ENCODE assay signal across 24 mouse cellular contexts in the genomic region with DNA sequence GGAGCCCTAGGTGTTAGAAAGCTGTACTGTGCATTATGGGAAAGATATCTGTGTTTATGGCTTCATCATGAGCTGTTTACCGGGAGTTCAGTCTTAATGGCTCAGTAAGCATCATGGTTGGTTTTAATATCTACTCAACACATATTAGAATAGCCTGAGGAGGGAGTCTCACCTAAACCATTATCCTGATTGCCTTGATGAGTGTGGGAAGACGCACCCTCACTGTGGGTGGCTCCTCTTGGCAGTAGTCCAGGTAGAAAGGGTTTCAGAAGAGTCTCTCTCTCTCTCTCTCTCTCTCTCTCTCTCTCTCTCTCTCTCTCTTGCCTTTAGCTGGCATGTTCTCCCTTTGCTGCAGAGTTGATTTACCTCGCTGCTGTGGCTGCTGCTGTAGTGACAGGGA. TPM values are rescaled to one million over a fixed set of nuclear protein-coding genes. Genes with fewer than 3 reads are reported as not detected.
DNase-seq lines count a peak whose midpoint lies in the region; ATAC-seq lines count a peak whose summit lies in the region.
"Had no signal": no experiment of that assay in that cellular context is flagged by ENCODE, and none has a peak within 500 bp of the region (broad histone marks: within the 10 kb centered on the region; RNA-seq: fewer than 3 reads in every experiment).

No protein-coding gene starts in this region.

- WGBS in forebrain, embryonic 11.5 days: 59% methylated on average over 3 of the region's 3 CpGs
- 51% methylated on average over 3 of the region's 3 CpGs for WGBS in forebrain, embryonic 13.5 days
- WGBS in hindbrain, embryonic 15.5 days: 50% methylated on average over 3 of the region's 3 CpGs
- WGBS in hindbrain, embryonic 12.5 days: 62% methylated on average over 3 of the region's 3 CpGs
- 46% methylated on average over 3 of the region's 3 CpGs for WGBS in kidney, embryonic 15.5 days

- H3K9me3 ChIP-seq in forebrain, embryonic 11.5 days (ENCODE audit: control insufficient read depth, low read length): no peaks in the 10 kb centered on the region
- H3K9me3 ChIP-seq in forebrain, embryonic 13.5 days (replicated peaks): no peaks in the 10 kb centered on the region
- no peaks in the 10 kb centered on the region for H3K9me3 ChIP-seq in hindbrain, embryonic 15.5 days
- no peaks in the 10 kb centered on the region for H3K9me3 ChIP-seq in hindbrain, embryonic 12.5 days (replicated peaks)
- no peaks in the 10 kb centered on the region for H3K9me3 ChIP-seq in kidney, embryonic 15.5 days (replicated peaks)
- H3K9me3 ChIP-seq: embryonic facial prominence, embryonic 15.5 days; forebrain, embryonic 12.5 days; G1E; heart, embryonic 12.5 days; intestine, embryonic 15.5 days had no signal

- H3K27me3 ChIP-seq in forebrain, embryonic 11.5 days (ENCODE audit: control insufficient read depth, insufficient read depth, low read length): no peaks in the 10 kb centered on the region
- no peaks in the 10 kb centered on the region for H3K27me3 ChIP-seq in forebrain, embryonic 13.5 days
- H3K27me3 ChIP-seq in hindbrain, embryonic 15.5 days: no peaks in the 10 kb centered on the region
- H3K27me3 ChIP-seq in hindbrain, embryonic 12.5 days: no peaks in the 10 kb centered on the region
- no peaks in the 10 kb centered on the region for H3K27me3 ChIP-seq in kidney, embryonic 15.5 days
- H3K27me3 ChIP-seq: forebrain, embryonic 12.5 days; intestine, embryonic 15.5 days had no signal

- H3K27ac ChIP-seq in forebrain, embryonic 11.5 days (ENCODE audit: low read depth, low read length): no peak overlapping the region
- no peak overlapping the region for H3K27ac ChIP-seq in forebrain, embryonic 13.5 days
- H3K27ac ChIP-seq in hindbrain, embryonic 15.5 days (replicated peaks): peak overlapping the region; percentile 34; the same call in 1 of the 2 replicates
- H3K27ac ChIP-seq in hindbrain, embryonic 12.5 days: no peak overlapping the region
- H3K27ac ChIP-seq in kidney, embryonic 15.5 days: no peak overlapping the region
- H3K27ac ChIP-seq: embryonic facial prominence, embryonic 15.5 days; forebrain, embryonic 12.5 days; gastrocnemius, adult 2 months; intestine, embryonic 15.5 days had no signal

- no peak overlapping the region for H3K4me2 ChIP-seq in forebrain, embryonic 11.5 days (ENCODE audit: low read depth, low read length, severe bottlenecking)
- no peak overlapping the region for H3K4me2 ChIP-seq in forebrain, embryonic 13.5 days
- H3K4me2 ChIP-seq in hindbrain, embryonic 15.5 days: no peak overlapping the region
- no peak overlapping the region for H3K4me2 ChIP-seq in hindbrain, embryonic 12.5 days (replicated peaks)
- H3K4me2 ChIP-seq in kidney, embryonic 15.5 days: no peak overlapping the region
- H3K4me2 ChIP-seq: embryonic facial prominence, embryonic 15.5 days; forebrain, embryonic 12.5 days; heart, embryonic 12.5 days; intestine, embryonic 15.5 days had no signal

- no peaks in the 10 kb centered on the region for H3K4me1 ChIP-seq in forebrain, embryonic 11.5 days (replicated peaks; ENCODE audit: control insufficient read depth, insufficient read depth, low read length)
- no peaks in the 10 kb centered on the region for H3K4me1 ChIP-seq in forebrain, embryonic 13.5 days
- no peaks in the 10 kb centered on the region; the same call in 1 of the 2 replicates for H3K4me1 ChIP-seq in hindbrain, embryonic 15.5 days (replicated peaks)
- no peaks in the 10 kb centered on the region for H3K4me1 ChIP-seq in hindbrain, embryonic 12.5 days
- H3K4me1 ChIP-seq in kidney, embryonic 15.5 days: 0 out of 2 replicates have a peak, but pooled peaks cover 4% of the 10 kb centered on the region
- H3K4me1 ChIP-seq: embryonic facial prominence, embryonic 15.5 days; forebrain, embryonic 12.5 days; heart, embryonic 12.5 days; intestine, embryonic 15.5 days had no signal

- H3K9ac ChIP-seq in forebrain, embryonic 11.5 days (ENCODE audit: low read length): no peak overlapping the region
- H3K9ac ChIP-seq in forebrain, embryonic 13.5 days: no peak overlapping the region
- no peak overlapping the region for H3K9ac ChIP-seq in hindbrain, embryonic 15.5 days
- H3K9ac ChIP-seq in hindbrain, embryonic 12.5 days: no peak overlapping the region
- H3K9ac ChIP-seq in kidney, embryonic 15.5 days: no peak overlapping the region
- H3K9ac ChIP-seq: embryonic facial prominence, embryonic 15.5 days; forebrain, embryonic 12.5 days; heart, embryonic 12.5 days; intestine, embryonic 15.5 days had no signal

- peak; percentile 28 for DNase-seq in forebrain, embryonic 11.5 days (ENCODE audit: low spot score)
- DNase-seq in brain, adult 2 months (ENCODE audit: low read depth, low spot score): peak; percentile 23
- peak; percentile 43 for DNase-seq in naive thymus-derived CD4-positive, alpha-beta T cell, adult 2 months (ENCODE audit: low read depth)
- DNase-seq in MN1 (ENCODE audit: low spot score): no peak
- DNase-seq: adrenal gland, adult 2 months; adrenal gland, postnatal 25 days; B cell, adult 2 months; cerebellum, adult 11 months; cerebellum, adult 8-10 months; cerebellum, postnatal 14 days; embryo, embryonic 11 days; gastrocnemius, adult 2 months; gastrocnemius, postnatal 25 days had no signal

- no peak for ATAC-seq in forebrain, embryonic 11.5 days (replicated peaks; ENCODE audit: low FRiP score)
- no peak for ATAC-seq in forebrain, embryonic 13.5 days
- peak; percentile 48; the same call in 1 of the 2 replicates for ATAC-seq in hindbrain, embryonic 15.5 days (ENCODE audit: low FRiP score, low read depth)
- ATAC-seq in hindbrain, embryonic 12.5 days (ENCODE audit: low FRiP score): no peak
- ATAC-seq in kidney, embryonic 15.5 days (replicated peaks; ENCODE audit: low FRiP score): no peak
- ATAC-seq: CD4-positive, CD25-positive, alpha-beta regulatory T cell, adult 4 months; intestine, embryonic 15.5 days had no signal

- H3K36me3 ChIP-seq in forebrain, embryonic 11.5 days (ENCODE audit: control insufficient read depth, insufficient read depth, low read length): no peaks in the 10 kb centered on the region
- H3K36me3 ChIP-seq in forebrain, embryonic 13.5 days (ENCODE audit: poor library complexity, severe bottlenecking): no peaks in the 10 kb centered on the region
- H3K36me3 ChIP-seq in hindbrain, embryonic 15.5 days: no peaks in the 10 kb centered on the region
- no peaks in the 10 kb centered on the region for H3K36me3 ChIP-seq in hindbrain, embryonic 12.5 days
- H3K36me3 ChIP-seq in kidney, embryonic 15.5 days: no peaks in the 10 kb centered on the region
- H3K36me3 ChIP-seq: embryonic facial prominence, embryonic 15.5 days; forebrain, embryonic 12.5 days; G1E; heart, embryonic 12.5 days; intestine, embryonic 15.5 days had no signal

- H3K4me3 ChIP-seq in forebrain, embryonic 11.5 days (ENCODE audit: low read depth, low read length): no peak overlapping the region
- no peak overlapping the region for H3K4me3 ChIP-seq in forebrain, embryonic 13.5 days
- H3K4me3 ChIP-seq in hindbrain, embryonic 15.5 days: no peak overlapping the region
- H3K4me3 ChIP-seq in hindbrain, embryonic 12.5 days: no peak overlapping the region
- H3K4me3 ChIP-seq in kidney, embryonic 15.5 days (replicated peaks): no peak overlapping the region
- H3K4me3 ChIP-seq: embryonic facial prominence, embryonic 15.5 days; erythroblast, embryonic 14.5 days; forebrain, embryonic 12.5 days; gastrocnemius, adult 2 months; heart, embryonic 12.5 days; intestine, embryonic 15.5 days had no signal

RNA-seq across cellular contexts. Expression of a gene that starts 34.4 kb away (rescaled TPM):
- polyA plus RNA-seq in forebrain, embryonic 11.5 days (2014; fragmentation: Nextera tagmentation; extraction: Ambion mirVana): 0.24 and 2.0 TPM in 2 replicates
- polyA plus RNA-seq in forebrain, embryonic 13.5 days (2015; fragmentation: Nextera tagmentation; extraction: Ambion mirVana): 0.77 and 1.2 TPM in 2 replicates
- polyA plus RNA-seq in hindbrain, embryonic 15.5 days (2015; fragmentation: Nextera tagmentation; extraction: Ambion mirVana): 2.9 and 4.8 TPM in 2 replicates
- 0.72 and 0.99 TPM in 2 replicates for polyA plus RNA-seq in hindbrain, embryonic 12.5 days (2016; fragmentation: Nextera tagmentation; extraction: Ambion mirVana)
- 38.4 and 47.3 TPM in 2 replicates for polyA plus RNA-seq in kidney, embryonic 15.5 days (2015; fragmentation: Nextera tagmentation; extraction: Ambion mirVana)
- polyA plus RNA-seq: CD4-positive, CD25-positive, alpha-beta regulatory T cell, adult 4 months; erythroblast, embryonic 14.5 days; G1E had no signal

RNA-seq across cellular contexts. Expression of a gene that starts 35.0 kb away (rescaled TPM):
- 159 and 167 TPM in 2 replicates for polyA plus RNA-seq in forebrain, embryonic 11.5 days (2014; fragmentation: Nextera tagmentation; extraction: Ambion mirVana)
- 181 and 193 TPM in 2 replicates for polyA plus RNA-seq in forebrain, embryonic 13.5 days (2015; fragmentation: Nextera tagmentation; extraction: Ambion mirVana)
- polyA plus RNA-seq in hindbrain, embryonic 15.5 days (2015; fragmentation: Nextera tagmentation; extraction: Ambion mirVana): 130 and 142 TPM in 2 replicates
- 141 and 149 TPM in 2 replicates for polyA plus RNA-seq in hindbrain, embryonic 12.5 days (2016; fragmentation: Nextera tagmentation; extraction: Ambion mirVana)
- 150 and 161 TPM in 2 replicates for polyA plus RNA-seq in kidney, embryonic 15.5 days (2015; fragmentation: Nextera tagmentation; extraction: Ambion mirVana)

RNA-seq across cellular contexts. Expression of a gene that starts 35.2 kb away (rescaled TPM):
- 7.2 and 8.9 TPM in 2 replicates for polyA plus RNA-seq in forebrain, embryonic 11.5 days (2014; fragmentation: Nextera tagmentation; extraction: Ambion mirVana)
- polyA plus RNA-seq in forebrain, embryonic 13.5 days (2015; fragmentation: Nextera tagmentation; extraction: Ambion mirVana): 9.4 and 9.7 TPM in 2 replicates
- polyA plus RNA-seq in hindbrain, embryonic 15.5 days (2015; fragmentation: Nextera tagmentation; extraction: Ambion mirVana): 7.1 and 7.2 TPM in 2 replicates
- polyA plus RNA-seq in hindbrain, embryonic 12.5 days (2016; fragmentation: Nextera tagmentation; extraction: Ambion mirVana): 8.0 and 8.4 TPM in 2 replicates
- 4.5 and 5.1 TPM in 2 replicates for polyA plus RNA-seq in kidney, embryonic 15.5 days (2015; fragmentation: Nextera tagmentation; extraction: Ambion mirVana)
- polyA plus RNA-seq: erythroblast, embryonic 14.5 days had no signal
